Mouse (Mus musculus): Measurements from ENCODE around the gene Cyp4a12b. TPM values are rescaled to one million over a fixed set of nuclear protein-coding genes. Genes with fewer than 3 reads are reported as not detected.
"Not testable (repeated sequence)": the region's sequence is repeated elsewhere in the genome, so short reads cannot be mapped to it uniquely, and the experiment has no call there.

Cyp4a12b gene
- total RNA-seq (2021) = not detected
- long read RNA-seq, experiment 1 = 0 reads
- long read RNA-seq, experiment 2 = 0 reads

DNA sequence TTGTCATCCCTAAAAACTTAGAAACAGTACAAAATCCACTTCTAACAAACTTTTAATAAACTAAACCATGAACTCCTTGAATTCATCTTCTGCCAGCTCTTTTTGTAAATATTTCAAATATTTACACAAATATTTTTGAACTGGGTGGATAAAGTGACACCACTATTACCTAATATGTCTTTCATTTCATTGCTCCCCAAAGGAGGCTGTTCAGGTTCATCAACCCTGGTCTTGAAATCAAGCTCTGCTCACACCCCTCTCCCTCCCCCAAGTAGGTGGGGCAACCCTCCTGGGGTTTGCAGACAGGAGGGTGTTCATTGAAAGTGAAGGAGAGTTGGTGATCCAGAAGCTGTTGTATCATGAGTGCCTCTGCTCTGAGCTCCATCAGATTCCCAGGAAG, at the start of gene Cyp4a12b:
TSS of gene Cyp4a12b (plus strand) at position 301 of the 400 bp plus-strand sequence.
- DNase-seq; H3K4me3 ChIP-seq; intact Hi-C loops (cut with DNase I); H3K27ac ChIP-seq: not testable (repeated sequence)

- DNase-seq; H3K4me3 ChIP-seq; H3K27ac ChIP-seq; intact Hi-C loops (cut with DNase I): not testable (repeated sequence)
Observed at GRCm38 (mm10) chr4:115365624-115366023, 45.8 kb upstream of the Cyp4a12b start.

DNA sequence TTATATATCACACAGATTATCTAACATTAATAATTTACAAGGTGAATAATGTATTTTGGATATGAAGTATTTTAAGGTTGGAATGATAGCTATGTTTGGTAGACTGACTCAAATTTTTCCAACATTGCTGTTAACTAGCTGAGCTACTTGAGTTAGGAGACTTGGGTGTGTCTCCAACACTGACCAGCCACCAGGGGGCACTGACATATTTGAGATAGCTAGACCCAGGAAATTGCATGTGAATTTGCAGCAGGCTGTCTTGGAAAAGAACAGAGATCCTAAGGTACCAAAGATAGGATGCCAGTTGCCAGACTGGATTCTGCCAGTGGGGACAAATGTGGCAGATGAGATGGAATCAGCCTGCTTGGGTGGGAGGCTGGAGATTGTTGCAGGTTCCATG, 43.4 kb upstream of the Cyp4a12b start:
- H3K4me3 ChIP-seq; DNase-seq; H3K27ac ChIP-seq; intact Hi-C loops (cut with DNase I): not testable (repeated sequence)
- peak; percentile 16; the same call in 1 of the 2 replicates for TF ChIP-seq CTCF (IDR thresholded peaks at IDR 0.05)

GRCm38 (mm10) chr4:115396256-115396655, 15.2 kb upstream of the Cyp4a12b start:
- H3K4me3 ChIP-seq; H3K27ac ChIP-seq; DNase-seq; intact Hi-C loops (cut with DNase I): not testable (repeated sequence)

DNA sequence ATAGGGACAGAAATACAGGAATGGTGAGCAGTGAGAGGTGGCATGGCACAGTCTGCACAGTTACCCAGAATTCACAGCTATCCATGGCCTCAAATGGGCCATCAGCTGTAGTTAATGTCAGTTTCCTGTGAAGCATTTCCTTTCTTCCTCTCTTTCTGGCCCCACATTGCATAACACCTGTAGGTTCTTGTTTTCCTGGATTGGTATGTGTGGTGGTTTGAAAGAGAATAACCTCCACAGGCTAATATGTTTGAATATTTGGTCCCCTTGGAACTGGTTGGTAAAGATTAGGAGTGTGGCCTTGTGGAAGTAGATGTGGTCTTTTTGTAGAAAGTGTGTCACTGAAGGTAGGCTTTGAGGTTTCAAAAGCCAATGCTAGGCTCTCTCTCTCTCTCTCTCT, 14.5 kb upstream of the Cyp4a12b start:
- H3K4me3 ChIP-seq; intact Hi-C loops (cut with DNase I); H3K27ac ChIP-seq; DNase-seq: not testable (repeated sequence)

GRCm38 (mm10) chr4:115450577-115451137, 39.2 kb downstream of the Cyp4a12b start:
- H3K27ac ChIP-seq = no peak overlapping the region
- no peak overlapping the region for H3K4me3 ChIP-seq
- TF ChIP-seq CTCF (IDR thresholded peaks at IDR 0.05) = no peak
- DNase-seq = no peak
- intact Hi-C loops (cut with DNase I) = no loop called here

GRCm38 (mm10) chr4:115452304-115452703, 40.9 kb downstream of the Cyp4a12b start, which contains the start of gene Cyp4a30b:
TSS of gene Cyp4a30b (plus strand) at chr4:115452604.
- intact Hi-C loops (cut with DNase I) = no loop called here
- Histone ChIP-seq H3K4me3 (no peak within 1 kb of the TSS), H3K27ac (no peak within 1 kb of the TSS)
- no peak for TF ChIP-seq CTCF (IDR thresholded peaks at IDR 0.05)
- no peak for DNase-seq

DNA sequence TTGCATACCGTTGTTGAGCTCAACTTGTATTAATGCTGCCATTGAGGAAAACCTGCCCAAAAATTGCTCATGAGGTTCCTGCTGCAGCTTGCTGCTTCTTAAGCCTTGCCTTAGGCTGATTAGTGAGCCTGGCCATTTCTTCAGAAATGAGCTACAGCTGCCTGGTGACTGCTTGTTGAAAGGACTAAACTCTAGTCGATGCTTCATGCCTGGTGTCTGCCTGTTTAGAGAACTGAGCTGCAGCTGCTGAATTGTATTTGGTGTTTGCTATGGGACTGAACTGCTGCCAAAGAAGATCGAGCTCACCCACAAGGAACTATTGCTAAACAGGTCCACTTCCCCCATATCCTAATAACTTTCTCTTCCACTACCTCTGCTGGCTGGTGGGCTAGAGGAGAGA, 62.2 kb downstream of the Cyp4a12b start:
- DNase-seq; H3K27ac ChIP-seq; H3K4me3 ChIP-seq; intact Hi-C loops (cut with DNase I): not testable (repeated sequence)

DNA sequence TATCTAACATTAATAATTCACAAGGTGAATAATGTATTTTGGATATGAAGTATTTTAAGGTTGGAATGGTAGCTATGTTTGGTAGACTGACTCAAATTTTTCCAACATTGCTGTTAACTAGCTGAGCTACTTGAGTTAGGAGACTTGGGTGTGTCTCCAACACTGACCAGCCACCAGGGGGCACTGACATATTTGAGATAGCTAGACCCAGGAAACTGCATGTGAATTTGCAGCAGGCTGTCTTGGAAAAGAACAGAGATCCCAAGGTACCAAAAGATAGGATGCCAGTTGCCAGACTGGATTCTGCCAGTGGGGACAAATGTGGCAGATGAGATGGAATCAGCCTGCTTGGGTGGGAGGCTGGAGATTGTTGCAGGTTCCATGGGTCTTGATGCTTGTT, 64.6 kb downstream of the Cyp4a12b start:
- H3K4me3 ChIP-seq; intact Hi-C loops (cut with DNase I); H3K27ac ChIP-seq: not testable (repeated sequence)
- TF ChIP-seq CTCF (IDR thresholded peaks at IDR 0.05) = peak; percentile 45
- peak; percentile 20 for DNase-seq

DNA sequence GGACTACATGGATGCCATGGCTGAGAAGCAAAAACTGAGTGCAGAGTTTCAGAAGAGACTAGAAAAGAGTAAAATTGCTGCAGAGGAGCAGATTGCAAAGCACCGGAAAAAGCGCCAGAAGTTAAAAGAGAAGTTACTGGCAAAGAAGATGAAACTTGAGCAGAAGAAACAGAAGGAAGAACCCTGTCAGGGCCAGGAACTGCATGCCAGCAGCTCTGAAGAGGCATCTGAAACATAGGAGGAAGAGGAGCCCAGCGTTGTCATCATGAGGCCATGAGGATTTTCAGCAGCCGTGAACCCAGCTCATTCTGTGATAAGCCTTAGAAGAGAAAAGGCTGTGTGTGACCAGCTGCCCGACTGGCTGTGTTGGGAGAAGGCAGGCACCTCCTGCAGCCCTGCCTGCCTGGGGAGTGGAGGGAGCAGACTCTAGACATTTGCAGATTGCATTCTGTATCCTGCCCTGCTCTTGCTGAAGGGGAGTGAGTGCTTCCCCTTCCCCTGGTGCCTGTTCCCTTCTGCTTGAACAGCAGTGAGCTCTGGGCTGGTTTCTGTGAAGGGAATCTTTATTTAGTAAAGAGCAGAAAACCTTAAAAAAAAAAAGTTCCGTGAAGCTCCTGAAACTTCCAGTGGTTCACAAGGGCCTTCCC, 69.7 kb downstream of the Cyp4a12b start:
- no peak overlapping the region for H3K27ac ChIP-seq
- intact Hi-C loops (cut with DNase I) = no loop called here
- TF ChIP-seq CTCF (IDR thresholded peaks at IDR 0.05) = no peak
- DNase-seq = no peak
- no peak overlapping the region for H3K4me3 ChIP-seq

Other genes starting within 250 kb of the Cyp4a12b start
- gene Cyp4a29, start 169.5 kb upstream of the Cyp4a12b start, total RNA-seq (2021) = not detected
- not detected for gene Cyp4a12a, start 112.6 kb upstream of the Cyp4a12b start, total RNA-seq (2021)
- gene Cyp4a30b, start 41.0 kb downstream of the Cyp4a12b start, total RNA-seq (2021) = not detected
- not detected for gene Cyp4a14, start 84.5 kb downstream of the Cyp4a12b start, total RNA-seq (2021)
- not detected for gene Cyp4a10, start 106.6 kb downstream of the Cyp4a12b start, total RNA-seq (2021)
- not detected for gene Cyp4a31, start 152.0 kb downstream of the Cyp4a12b start, total RNA-seq (2021)
- not detected for gene Cyp4a32, start 189.3 kb downstream of the Cyp4a12b start, total RNA-seq (2021)
- 1 to 10 TPM; 2.6 to 4.5 TPM for gene Cyp4b1, start 236.1 kb downstream of the Cyp4a12b start, total RNA-seq (2021)